Mouse (Mus musculus): ENCODE measurements around the gene Cks1brt. TPM values are rescaled to one million over a fixed set of nuclear protein-coding genes. Genes with fewer than 3 reads are reported as not detected.

Cks1brt gene
- polyA plus RNA-seq, 1 experiment from 2014 or later = not detected

- WGBS = 92% methylated on average over 1 of the region's 1 CpGs
- Histone ChIP-seq H3K9me3 (replicated peaks; ENCODE audit: low read length) (no peaks in the 10 kb centered on the region), H3K4me1 (replicated peaks; ENCODE audit: insufficient read depth, low read length) (no peaks in the 10 kb centered on the region), H3K27ac (no peak overlapping the region), H3K9ac (ENCODE audit: low read depth, low read length) (no peak overlapping the region), H3K27me3 (ENCODE audit: insufficient read depth, low read length) (no peaks in the 10 kb centered on the region), H3K4me2 (ENCODE audit: low read length) (no peak overlapping the region), H3K36me3 (ENCODE audit: insufficient read depth, low read length) (no peaks in the 10 kb centered on the region), H3K4me3 (replicated peaks; ENCODE audit: low read depth, low read length) (no peak overlapping the region)
- ATAC-seq (replicated peaks; ENCODE audit: low FRiP score, low read depth) (no peak), DNase-seq (ENCODE audit: low spot score) (no peak)
- TF ChIP-seq CTCF (IDR thresholded peaks at IDR 0.05; ENCODE audit: low read depth) = no peak
These were observed 40.6 kb downstream of the Cks1brt start for GRCm38 (mm10) chr8:85192346-85192745.

- ATAC-seq (replicated peaks; ENCODE audit: low FRiP score, low read depth) (no peak), DNase-seq (ENCODE audit: low spot score) (no peak)
- 73% methylated on average over 4 of the region's 4 CpGs for WGBS
- Histone ChIP-seq H3K4me1 (replicated peaks; ENCODE audit: insufficient read depth, low read length) (no peaks in the 10 kb centered on the region), H3K9me3 (replicated peaks; ENCODE audit: low read length) (no peaks in the 10 kb centered on the region), H3K9ac (ENCODE audit: low read depth, low read length) (no peak overlapping the region), H3K27ac (no peak overlapping the region), H3K4me3 (replicated peaks; ENCODE audit: low read depth, low read length) (no peak overlapping the region), H3K27me3 (ENCODE audit: insufficient read depth, low read length) (no peaks in the 10 kb centered on the region), H3K4me2 (ENCODE audit: low read length) (no peak overlapping the region), H3K36me3 (ENCODE audit: insufficient read depth, low read length) (no peaks in the 10 kb centered on the region)
- TF ChIP-seq CTCF (IDR thresholded peaks at IDR 0.05; ENCODE audit: low read depth) = no peak
These were observed 68.5 kb downstream of the Cks1brt start for GRCm38 (mm10) chr8:85220220-85220619.

GRCm38 (mm10) chr8:85220992-85221391 is 69.3 kb downstream of the Cks1brt start:
- Histone ChIP-seq H3K9me3 (replicated peaks; ENCODE audit: low read length) (no peaks in the 10 kb centered on the region), H3K36me3 (ENCODE audit: insufficient read depth, low read length) (no peaks in the 10 kb centered on the region), H3K4me1 (replicated peaks; ENCODE audit: insufficient read depth, low read length) (no peaks in the 10 kb centered on the region), H3K27me3 (ENCODE audit: insufficient read depth, low read length) (no peaks in the 10 kb centered on the region), H3K27ac (peak overlapping the region; percentile 68; the same call in 1 of the 2 replicates), H3K4me2 (ENCODE audit: low read length) (no peak overlapping the region), H3K9ac (ENCODE audit: low read depth, low read length) (no peak overlapping the region), H3K4me3 (replicated peaks; ENCODE audit: low read depth, low read length) (no peak overlapping the region)
- ATAC-seq (replicated peaks; ENCODE audit: low FRiP score, low read depth) = peak; percentile 85
- 38% methylated on average over 6 of the region's 6 CpGs for WGBS
- TF ChIP-seq CTCF (IDR thresholded peaks at IDR 0.05; ENCODE audit: low read depth) = no peak
- DNase-seq (ENCODE audit: low spot score) = peak; percentile 67

Small RNAs within 50 kb of the gene (microRNA-seq; reads per million reads assigned to microRNA genes)
- not detected for gene Gm23388

Other genes starting within 250 kb of the Cks1brt start
- 1.1 and 1.8 TPM in 2 replicates for gene Klf1, start 250.0 kb upstream of the Cks1brt start, polyA plus RNA-seq (2015; fragmentation: Nextera tagmentation; extraction: Ambion mirVana)
- gene Dnase2a, start 243.4 kb upstream of the Cks1brt start, polyA plus RNA-seq (2015; fragmentation: Nextera tagmentation; extraction: Ambion mirVana) = 12.3 and 13.2 TPM in 2 replicates
- 0.04 and 0.08 TPM in 2 replicates for gene Mast1, start 214.6 kb upstream of the Cks1brt start, polyA plus RNA-seq (2015; fragmentation: Nextera tagmentation; extraction: Ambion mirVana)
- 0.09 TPM in 1 of 2 replicates, not detected in the other for gene Rtbdn, start 204.9 kb upstream of the Cks1brt start, polyA plus RNA-seq (2015; fragmentation: Nextera tagmentation; extraction: Ambion mirVana)
- gene Gm49661, start 182.5 kb upstream of the Cks1brt start, polyA plus RNA-seq (2015; fragmentation: Nextera tagmentation; extraction: Ambion mirVana) = not detected in 2 replicates
- gene Prdx2, start 182.3 kb upstream of the Cks1brt start, polyA plus RNA-seq (2015; fragmentation: Nextera tagmentation; extraction: Ambion mirVana) = 729 and 747 TPM in 2 replicates
- gene Rnaseh2a, start 182.2 kb upstream of the Cks1brt start, polyA plus RNA-seq (2015; fragmentation: Nextera tagmentation; extraction: Ambion mirVana) = 101 and 103 TPM in 2 replicates
- 22.7 and 27.7 TPM in 2 replicates for gene Junb, start 173.2 kb upstream of the Cks1brt start, polyA plus RNA-seq (2015; fragmentation: Nextera tagmentation; extraction: Ambion mirVana)
- gene Hook2, start 161.3 kb upstream of the Cks1brt start, polyA plus RNA-seq (2015; fragmentation: Nextera tagmentation; extraction: Ambion mirVana) = 30.2 and 32.0 TPM in 2 replicates
- not detected in 2 replicates for gene Best2, start 137.4 kb upstream of the Cks1brt start, polyA plus RNA-seq (2015; fragmentation: Nextera tagmentation; extraction: Ambion mirVana)
- 116 and 125 TPM in 2 replicates for gene Asna1, start 126.6 kb upstream of the Cks1brt start, polyA plus RNA-seq (2015; fragmentation: Nextera tagmentation; extraction: Ambion mirVana)
- gene Trir, start 125.1 kb upstream of the Cks1brt start, polyA plus RNA-seq (2015; fragmentation: Nextera tagmentation; extraction: Ambion mirVana) = 120 and 131 TPM in 2 replicates
- gene Tnpo2, start 115.0 kb upstream of the Cks1brt start, polyA plus RNA-seq (2015; fragmentation: Nextera tagmentation; extraction: Ambion mirVana) = 19.0 and 19.4 TPM in 2 replicates
- 35.2 and 38.5 TPM in 2 replicates for gene Fbxw9, start 91.9 kb upstream of the Cks1brt start, polyA plus RNA-seq (2015; fragmentation: Nextera tagmentation; extraction: Ambion mirVana)
- gene Gm5741, start 83.9 kb upstream of the Cks1brt start, polyA plus RNA-seq (2015; fragmentation: Nextera tagmentation; extraction: Ambion mirVana) = not detected in 2 replicates
- gene Dhps, start 80.2 kb upstream of the Cks1brt start, polyA plus RNA-seq (2015; fragmentation: Nextera tagmentation; extraction: Ambion mirVana) = 55.7 and 59.7 TPM in 2 replicates
- 152 and 156 TPM in 2 replicates for gene Wdr83os, start 71.2 kb upstream of the Cks1brt start, polyA plus RNA-seq (2015; fragmentation: Nextera tagmentation; extraction: Ambion mirVana)
- 33.8 and 36.7 TPM in 2 replicates for gene Wdr83, start 70.6 kb upstream of the Cks1brt start, polyA plus RNA-seq (2015; fragmentation: Nextera tagmentation; extraction: Ambion mirVana)
- 40.1 and 42.3 TPM in 2 replicates for gene Man2b1, start 68.7 kb upstream of the Cks1brt start, polyA plus RNA-seq (2015; fragmentation: Nextera tagmentation; extraction: Ambion mirVana)
- 1.4 and 2.0 TPM in 2 replicates for gene Zfp791, start 28.8 kb upstream of the Cks1brt start, polyA plus RNA-seq (2015; fragmentation: Nextera tagmentation; extraction: Ambion mirVana)
- not detected in 2 replicates for gene Olfr371, start 74.1 kb downstream of the Cks1brt start, polyA plus RNA-seq (2015; fragmentation: Nextera tagmentation; extraction: Ambion mirVana)
- 66.0 and 67.7 TPM in 2 replicates for gene Orc6, start 147.7 kb downstream of the Cks1brt start, polyA plus RNA-seq (2015; fragmentation: Nextera tagmentation; extraction: Ambion mirVana)
- gene Vps35, start 147.9 kb downstream of the Cks1brt start, polyA plus RNA-seq (2015; fragmentation: Nextera tagmentation; extraction: Ambion mirVana) = 128 and 137 TPM in 2 replicates
- 2.4 TPM in 2 replicates for gene Mylk3, start 234.4 kb downstream of the Cks1brt start, polyA plus RNA-seq (2015; fragmentation: Nextera tagmentation; extraction: Ambion mirVana)